Mouse (Mus musculus): ENCODE measurements at regions not wholly inside any gene's neighbourhood (a gene's known extent, or its start where the extent isn't known, plus 50 kb on each side); places are given as distances from the start of the nearest gene placed in this dataset.

DNA sequence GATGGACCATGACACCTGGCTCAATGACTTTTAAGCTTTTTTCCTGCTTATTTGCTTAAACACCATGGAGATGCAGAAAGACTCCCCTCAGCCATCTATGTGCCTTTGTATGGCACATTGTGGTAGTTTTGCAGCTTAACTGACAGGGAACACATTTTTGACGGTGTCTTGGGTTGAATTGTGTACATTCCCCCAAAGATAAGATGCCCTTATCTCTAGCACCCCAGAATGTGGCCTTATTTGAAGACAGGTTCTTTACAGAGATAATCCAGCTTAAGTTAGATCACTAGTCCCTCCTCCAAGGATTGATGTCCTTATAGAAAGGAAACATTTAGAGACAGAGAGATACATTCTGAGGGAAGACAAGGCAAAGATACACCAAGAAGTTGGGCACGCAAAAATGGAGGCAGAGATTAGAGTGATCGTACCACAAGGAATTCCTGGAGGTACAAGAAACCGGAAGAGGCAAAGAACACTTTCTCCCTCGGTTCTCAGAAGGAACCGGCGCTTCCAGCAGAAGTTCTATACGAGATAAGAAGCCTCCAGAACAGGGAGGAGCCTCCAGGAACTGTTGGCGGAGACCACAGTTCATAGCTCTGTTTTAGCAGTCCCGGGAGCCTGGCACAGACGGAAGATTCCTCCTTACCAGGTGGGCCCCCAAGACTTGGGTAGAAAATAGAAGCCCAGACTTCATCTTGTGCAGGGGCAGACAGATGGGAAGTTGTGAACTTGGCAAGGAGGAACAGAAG, 58.8 kb upstream of the Acsl1 start:
- no peak for DNase-seq
- intact Hi-C loops (cut with DNase I), result no loop called here

DNA sequence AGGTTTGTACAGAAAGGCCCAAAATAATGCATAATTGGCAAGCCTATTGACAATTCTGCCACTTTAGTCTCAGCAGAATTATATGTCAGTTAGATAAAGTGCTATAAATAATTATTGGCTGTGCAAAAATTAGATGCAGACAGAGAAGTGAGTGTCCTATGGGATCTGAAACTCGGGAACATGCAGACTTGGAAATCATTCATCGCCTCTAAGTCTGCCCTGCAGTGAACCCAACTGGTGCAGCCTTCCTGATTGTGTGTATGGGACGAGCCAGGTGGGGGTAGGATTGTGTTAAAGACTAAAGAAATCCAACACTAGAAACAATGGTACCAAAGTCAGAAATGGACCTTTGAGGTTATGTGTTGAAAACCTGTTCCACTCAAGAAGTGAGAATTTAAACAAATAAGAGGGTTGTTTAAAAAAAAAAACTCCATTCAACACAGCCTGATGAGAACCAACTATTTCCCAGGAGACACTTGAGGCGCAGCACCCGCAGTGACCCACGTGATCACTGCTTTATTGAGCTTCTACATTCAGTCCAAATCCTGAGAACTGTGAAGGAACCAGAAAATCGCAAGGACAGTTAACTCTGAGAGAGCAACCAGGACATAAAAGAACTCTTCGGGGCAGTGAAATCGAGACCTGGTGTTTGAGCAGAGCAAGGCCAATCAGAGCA, 57.4 kb upstream of the Acsl1 start:
- intact Hi-C loops (cut with DNase I), result no loop called here
- no peak for DNase-seq

DNA sequence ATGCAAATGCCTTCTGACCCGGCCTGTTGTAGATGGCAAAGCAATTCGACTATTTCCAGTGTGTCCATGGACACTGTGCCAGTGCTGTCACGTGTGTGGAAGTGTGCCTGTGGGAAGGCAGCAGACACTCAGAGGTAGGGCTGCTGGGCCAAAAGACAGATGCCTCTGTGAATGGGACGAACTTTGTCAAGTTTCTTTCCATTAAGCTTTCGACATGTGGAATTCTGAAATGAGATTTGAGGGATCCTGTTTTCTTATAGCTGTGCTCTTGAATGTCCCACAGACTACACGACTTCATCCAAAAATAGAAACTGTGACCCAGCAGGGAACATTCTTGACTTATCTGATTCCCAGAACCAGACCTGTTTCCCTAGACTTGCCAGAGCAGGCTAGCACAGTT, 56.0 kb upstream of the Acsl1 start:
- DNase-seq, result no peak
- intact Hi-C loops (cut with DNase I), result no loop called here

DNA sequence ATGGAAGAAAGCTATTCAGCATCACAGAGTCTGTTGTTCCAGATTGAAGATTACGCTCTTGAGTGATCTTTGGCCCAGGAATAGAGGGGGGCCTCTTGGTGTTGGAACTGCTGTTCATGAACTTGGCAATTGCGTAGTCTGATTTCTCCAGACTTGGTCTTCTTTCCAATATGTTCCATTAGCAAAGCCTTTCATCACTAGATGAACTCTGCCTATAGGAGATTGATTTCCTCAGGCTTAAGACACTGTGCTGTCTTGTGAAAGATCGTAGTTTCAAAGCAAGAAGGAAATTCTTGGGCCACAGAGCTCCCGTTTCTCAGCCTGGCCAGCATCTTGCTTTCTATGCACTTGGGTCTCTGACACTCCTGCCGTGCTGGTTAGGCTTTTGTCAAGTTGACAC, 51.4 kb upstream of the Acsl1 start:
- intact Hi-C loops (cut with DNase I), result no loop called here
- DNase-seq, result no peak

DNA sequence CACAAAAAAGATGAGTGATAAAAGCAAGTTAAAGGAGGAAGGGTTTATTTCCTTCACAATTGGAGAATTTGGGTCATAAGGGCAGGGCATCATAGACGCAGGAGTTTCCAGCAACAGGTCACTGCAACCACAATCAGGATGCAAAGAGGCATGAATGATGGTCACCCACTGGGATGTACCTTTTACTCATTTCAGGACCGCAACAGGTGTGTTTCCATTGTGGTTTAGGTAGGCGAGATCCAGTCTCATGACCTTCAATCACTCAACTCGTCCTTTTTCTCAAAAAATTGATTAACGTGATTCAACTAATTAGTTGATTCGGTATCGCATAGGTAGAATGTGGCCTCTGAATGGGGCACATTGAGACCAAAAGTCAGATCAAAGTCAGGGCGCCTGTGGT, 50.4 kb upstream of the Acsl1 start:
- no peak for DNase-seq
- intact Hi-C loops (cut with DNase I), result no loop called here
